Mouse (Mus musculus): ENCODE measurements around the gene Numbl. TPM values are rescaled to one million over a fixed set of nuclear protein-coding genes. Genes with fewer than 3 reads are reported as not detected.

Numbl gene
- polyA plus RNA-seq, 1 experiment = 56.7 TPM

DNA sequence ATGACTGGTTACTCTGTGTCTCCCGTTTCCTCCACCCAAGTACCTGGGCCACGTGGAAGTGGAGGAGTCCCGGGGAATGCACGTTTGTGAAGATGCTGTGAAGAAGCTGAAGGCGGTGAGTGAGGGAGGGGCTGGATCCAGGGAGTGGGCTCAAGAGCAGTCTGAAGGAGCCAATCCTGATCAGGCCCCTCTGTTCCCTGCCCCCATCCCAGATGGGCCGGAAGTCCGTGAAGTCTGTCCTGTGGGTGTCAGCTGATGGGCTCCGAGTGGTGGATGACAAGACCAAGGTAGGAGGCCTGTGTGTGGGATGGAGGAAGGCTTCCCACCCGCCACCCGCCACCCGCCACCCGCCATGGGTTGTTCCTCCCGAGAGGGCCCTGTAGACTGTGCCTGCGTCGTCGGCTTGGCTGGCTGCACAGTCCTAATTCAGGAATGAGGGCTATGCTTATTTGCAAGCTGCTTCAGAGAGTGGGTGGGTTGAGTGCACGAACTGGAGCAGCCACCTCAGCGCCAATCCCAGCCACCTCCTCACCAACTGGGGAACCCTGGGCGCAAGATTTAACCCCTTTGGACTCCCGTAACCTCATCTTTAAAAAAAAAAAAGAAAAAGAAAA, 8.4 kb downstream of the Numbl start:
- WGBS = 57% methylated on average over 20 of the region's 20 CpGs
- no peak overlapping the region for H3K27ac ChIP-seq (ENCODE audit: insufficient read depth, low read length)

GRCm38 (mm10) chr7:27271423-27271822, 13.2 kb downstream of the Numbl start:
- no peaks in the 10 kb centered on the region for H3K4me1 ChIP-seq (ENCODE audit: control insufficient read depth, insufficient read depth, low read length)
- DNase-seq = no peak
- H3K27me3 ChIP-seq (ENCODE audit: control insufficient read depth, insufficient read depth, low read length) = no peaks in the 10 kb centered on the region
- no peak for TF ChIP-seq POLR2A (IDR thresholded peaks at IDR 0.05; ENCODE audit: borderline replicate concordance, insufficient read depth, low read length)
- no peak overlapping the region for H3K4me3 ChIP-seq (replicated peaks; ENCODE audit: insufficient read depth, low read depth, low read length)
- WGBS = 91% methylated on average over 8 of the region's 8 CpGs
- H3K27ac ChIP-seq (ENCODE audit: insufficient read depth, low read length) = no peak overlapping the region

More for the DNA sequence above, 8.4 kb downstream of the Numbl start:
- TF ChIP-seq CTCF (IDR thresholded peaks at IDR 0.05; ENCODE audit: borderline replicate concordance, insufficient read depth, low read depth, low read length) (no peak), POLR2A (IDR thresholded peaks at IDR 0.05; ENCODE audit: borderline replicate concordance, insufficient read depth, low read length) (no peak)
- Histone ChIP-seq H3K4me3 (replicated peaks; ENCODE audit: insufficient read depth, low read depth, low read length) (no peak overlapping the region), H3K27me3 (ENCODE audit: control insufficient read depth, insufficient read depth, low read length) (no peaks in the 10 kb centered on the region), H3K4me1 (ENCODE audit: control insufficient read depth, insufficient read depth, low read length) (peaks cover 2% of the 10 kb centered on the region; the same call in 1 of the 2 replicates)
- DNase-seq = no peak

GRCm38 (mm10) chr7:27273739-27274351, 15.6 kb downstream of the Numbl start:
- Histone ChIP-seq H3K27ac (ENCODE audit: insufficient read depth, low read length) (no peak overlapping the region), H3K27me3 (ENCODE audit: control insufficient read depth, insufficient read depth, low read length) (no peaks in the 10 kb centered on the region), H3K4me1 (ENCODE audit: control insufficient read depth, insufficient read depth, low read length) (no peaks in the 10 kb centered on the region), H3K4me3 (replicated peaks; ENCODE audit: insufficient read depth, low read depth, low read length) (no peak overlapping the region)
- no peak for TF ChIP-seq POLR2A (IDR thresholded peaks at IDR 0.05; ENCODE audit: borderline replicate concordance, insufficient read depth, low read length)
- peak; percentile 48; the same call in 1 of the 2 replicates for TF ChIP-seq CTCF (IDR thresholded peaks at IDR 0.05; ENCODE audit: borderline replicate concordance, insufficient read depth, low read depth, low read length)
- 67% methylated on average over 32 of the region's 32 CpGs for WGBS
- no peak for DNase-seq

GRCm38 (mm10) chr7:27274916-27275315, 16.7 kb downstream of the Numbl start:
- no peak for TF ChIP-seq POLR2A (IDR thresholded peaks at IDR 0.05; ENCODE audit: borderline replicate concordance, insufficient read depth, low read length)
- no peak for TF ChIP-seq CTCF (IDR thresholded peaks at IDR 0.05; ENCODE audit: borderline replicate concordance, insufficient read depth, low read depth, low read length)
- 80% methylated on average over 4 of the region's 4 CpGs for WGBS
- no peaks in the 10 kb centered on the region for H3K4me1 ChIP-seq (ENCODE audit: control insufficient read depth, insufficient read depth, low read length)
- no peak overlapping the region for H3K4me3 ChIP-seq (replicated peaks; ENCODE audit: insufficient read depth, low read depth, low read length)
- DNase-seq = no peak
- no peaks in the 10 kb centered on the region for H3K27me3 ChIP-seq (ENCODE audit: control insufficient read depth, insufficient read depth, low read length)
- no peak overlapping the region for H3K27ac ChIP-seq (ENCODE audit: insufficient read depth, low read length)

- 66% methylated on average over 7 of the region's 7 CpGs for WGBS
- DNase-seq = no peak
- no peak overlapping the region for H3K27ac ChIP-seq (ENCODE audit: insufficient read depth, low read length)
- H3K4me3 ChIP-seq (replicated peaks; ENCODE audit: insufficient read depth, low read depth, low read length) = no peak overlapping the region
- H3K4me1 ChIP-seq (ENCODE audit: control insufficient read depth, insufficient read depth, low read length) = no peaks in the 10 kb centered on the region
- no peaks in the 10 kb centered on the region for H3K27me3 ChIP-seq (ENCODE audit: control insufficient read depth, insufficient read depth, low read length)
- TF ChIP-seq POLR2A (IDR thresholded peaks at IDR 0.05; ENCODE audit: borderline replicate concordance, insufficient read depth, low read length) (no peak), CTCF (IDR thresholded peaks at IDR 0.05; ENCODE audit: borderline replicate concordance, insufficient read depth, low read depth, low read length) (no peak)
Observed at GRCm38 (mm10) chr7:27276021-27276420, 17.8 kb downstream of the Numbl start.

DNA sequence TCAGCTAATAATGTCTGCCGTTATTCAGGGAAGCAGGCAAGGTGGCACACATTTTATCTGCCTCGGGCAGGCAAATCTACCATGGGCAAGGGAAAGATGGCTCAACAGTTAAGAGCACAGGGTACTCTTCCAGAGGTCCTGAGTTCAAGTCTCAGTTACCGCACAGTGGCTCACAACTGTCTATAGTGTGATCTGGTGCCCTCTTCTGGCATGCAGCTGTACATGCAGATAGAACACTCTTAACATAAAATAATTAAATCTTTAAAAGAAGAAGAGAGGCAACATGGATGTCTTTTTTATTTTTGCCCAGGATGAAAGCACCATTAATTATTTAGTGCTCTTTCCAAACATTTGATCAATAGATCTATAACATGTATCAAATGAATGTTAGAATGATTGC, 19.0 kb downstream of the Numbl start:
- H3K4me1 ChIP-seq (ENCODE audit: control insufficient read depth, insufficient read depth, low read length) = no peaks in the 10 kb centered on the region
- 94% methylated on average over 3 of the region's 3 CpGs for WGBS
- DNase-seq = no peak
- no peak overlapping the region for H3K4me3 ChIP-seq (replicated peaks; ENCODE audit: insufficient read depth, low read depth, low read length)
- no peaks in the 10 kb centered on the region for H3K27me3 ChIP-seq (ENCODE audit: control insufficient read depth, insufficient read depth, low read length)
- no peak overlapping the region for H3K27ac ChIP-seq (ENCODE audit: insufficient read depth, low read length)
- TF ChIP-seq POLR2A (IDR thresholded peaks at IDR 0.05; ENCODE audit: borderline replicate concordance, insufficient read depth, low read length) (no peak), CTCF (IDR thresholded peaks at IDR 0.05; ENCODE audit: borderline replicate concordance, insufficient read depth, low read depth, low read length) (peak; percentile 41; the same call in 1 of the 2 replicates)

GRCm38 (mm10) chr7:27281717-27282116, 23.5 kb downstream of the Numbl start:
- Histone ChIP-seq H3K27me3 (ENCODE audit: control insufficient read depth, insufficient read depth, low read length) (no peaks in the 10 kb centered on the region), H3K4me3 (replicated peaks; ENCODE audit: insufficient read depth, low read depth, low read length) (no peak overlapping the region), H3K27ac (ENCODE audit: insufficient read depth, low read length) (no peak overlapping the region), H3K4me1 (ENCODE audit: control insufficient read depth, insufficient read depth, low read length) (no peaks in the 10 kb centered on the region)
- TF ChIP-seq POLR2A (IDR thresholded peaks at IDR 0.05; ENCODE audit: borderline replicate concordance, insufficient read depth, low read length) (no peak), CTCF (IDR thresholded peaks at IDR 0.05; ENCODE audit: borderline replicate concordance, insufficient read depth, low read depth, low read length) (no peak)
- no peak for DNase-seq
- 64% methylated on average over 13 of the region's 13 CpGs for WGBS

DNA sequence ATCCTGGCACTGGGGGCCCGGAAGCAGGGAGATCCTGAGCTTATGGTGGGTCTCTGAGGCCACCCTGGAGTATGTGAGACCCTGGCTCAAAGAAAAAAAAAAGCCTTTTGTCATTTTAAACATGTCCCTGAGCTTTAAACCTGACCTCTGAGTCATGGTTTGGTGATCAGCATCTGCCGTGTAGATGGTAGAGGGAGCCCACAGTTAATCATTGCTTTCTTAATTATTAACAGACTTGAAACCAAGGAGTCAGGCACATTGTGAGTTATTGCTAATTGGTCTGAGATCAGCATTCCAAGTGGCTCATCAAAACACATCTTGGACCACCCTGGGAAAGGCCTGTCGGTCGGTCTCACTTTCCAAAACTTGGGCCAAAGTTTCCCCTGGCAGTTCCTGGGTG, 24.0 kb downstream of the Numbl start:
- no peak overlapping the region for H3K27ac ChIP-seq (ENCODE audit: insufficient read depth, low read length)
- 64% methylated on average over 4 of the region's 4 CpGs for WGBS
- H3K4me1 ChIP-seq (ENCODE audit: control insufficient read depth, insufficient read depth, low read length) = no peaks in the 10 kb centered on the region
- DNase-seq = no peak
- TF ChIP-seq CTCF (IDR thresholded peaks at IDR 0.05; ENCODE audit: borderline replicate concordance, insufficient read depth, low read depth, low read length) (no peak), POLR2A (IDR thresholded peaks at IDR 0.05; ENCODE audit: borderline replicate concordance, insufficient read depth, low read length) (no peak)
- H3K4me3 ChIP-seq (replicated peaks; ENCODE audit: insufficient read depth, low read depth, low read length) = no peak overlapping the region
- no peaks in the 10 kb centered on the region for H3K27me3 ChIP-seq (ENCODE audit: control insufficient read depth, insufficient read depth, low read length)

Measured in cerebellum, adult 2 months (tissue).